Mouse (Mus musculus) ES-Bruce4 (cell line): ENCODE results near the gene Uvrag. TPM values are rescaled to one million over a fixed set of nuclear protein-coding genes. Genes with fewer than 3 reads are reported as not detected.

Experiments
- H3K27ac ChIP-seq: 2 replicates; pipeline ENCODE4 v1.5.1; 2012; ENCODE audit warnings: low read length, inconsistent platforms; ENCODE audit not compliant: insufficient read depth
- H3K27me3 ChIP-seq: 2 replicates; pipeline ENCODE4 v1.6.1; 2012; ENCODE audit warnings: mild to moderate bottlenecking, low read length, inconsistent platforms; ENCODE audit not compliant: control insufficient read depth, poor library complexity, insufficient read depth, severe bottlenecking
- H3K36me3 ChIP-seq: 2 replicates; pipeline ENCODE4 v1.6.1; 2012; ENCODE audit warnings: inconsistent platforms, mild to moderate bottlenecking, low read length, moderate library complexity; ENCODE audit not compliant: control insufficient read depth, poor library complexity, insufficient read depth, severe bottlenecking
- H3K4me1 ChIP-seq: one replicate; pipeline ENCODE4 v1.8.1; 2011; ENCODE audit warnings: low read length; ENCODE audit not compliant: control insufficient read depth, insufficient read depth
- H3K4me3 ChIP-seq: 2 replicates; pipeline ENCODE4 v1.5.1; 2011; ENCODE audit warnings: low read depth, mild to moderate bottlenecking, low read length
- H3K9ac ChIP-seq: 2 replicates; pipeline ENCODE4 v1.6.1; 2012; ENCODE audit warnings: low read depth, mild to moderate bottlenecking, inconsistent platforms; ENCODE audit not compliant: poor library complexity, severe bottlenecking
- H3K9me3 ChIP-seq: replicated peaks from 2 replicates; pipeline ENCODE4 v1.6.1; 2012; ENCODE audit warnings: mild to moderate bottlenecking, low read length, inconsistent platforms; ENCODE audit not compliant: control insufficient read depth, poor library complexity, insufficient read depth, severe bottlenecking
- CTCF ChIP-seq: IDR thresholded peaks from one replicate; pipeline ENCODE4 v1.8.1; 2011; ENCODE audit warnings: low read depth, low read length
- EP300 ChIP-seq: IDR thresholded peaks from 2 replicates; pipeline ENCODE4 v1.6.1; 2011; ENCODE audit warnings: low read depth, low read length; ENCODE audit not compliant: insufficient read depth
- POLR2A ChIP-seq: IDR thresholded peaks from one replicate; pipeline ENCODE4 v1.8.1; 2011; ENCODE audit warnings: low read length; ENCODE audit not compliant: insufficient read depth
- polyA plus RNA-seq: library from polyadenylated mRNA; stranded (reverse); fragments of >200 nt; gene quantifications from 2 replicates; pipeline ENCODE4 v1.2.4, GENCODE M21; 2011; ENCODE audit warnings: low read depth; ENCODE audit not compliant: missing spikeins, insufficient read depth, insufficient read length

The Uvrag gene
- polyA plus RNA-seq, 1 experiment = 16.9 TPM

DNA sequence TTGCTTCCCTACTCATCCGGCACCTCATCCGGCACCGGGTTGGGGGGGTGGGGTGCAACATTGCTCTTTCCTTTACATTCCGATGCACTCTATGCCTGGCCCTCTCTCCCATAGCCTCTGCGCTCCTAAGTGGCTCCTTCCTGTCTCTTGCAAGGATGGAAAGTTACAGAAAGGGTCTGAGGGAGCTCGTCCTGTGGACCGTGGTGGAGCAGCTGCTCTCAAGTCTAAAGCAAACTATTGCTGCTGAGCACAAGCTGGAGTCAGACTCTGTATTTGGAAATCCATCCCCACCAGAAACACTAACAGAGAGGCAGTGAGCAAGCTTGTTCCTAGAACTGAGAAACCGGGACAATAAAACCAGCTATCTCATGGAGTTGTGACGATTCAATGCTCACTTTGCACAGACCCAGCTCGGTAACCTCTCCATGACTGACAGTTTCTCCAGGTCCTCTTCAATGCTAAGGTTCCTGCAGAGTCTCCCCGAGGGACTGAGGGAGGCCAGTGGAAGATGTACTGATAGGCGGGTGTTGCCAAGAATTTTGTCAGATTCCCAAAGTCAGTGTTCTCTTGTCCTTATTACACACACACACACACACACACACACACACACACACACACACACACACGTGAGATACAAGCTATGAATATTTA is 975 bp downstream of the Uvrag start:
- H3K9me3 ChIP-seq = no peaks in the 10 kb centered on the region
- H3K9ac ChIP-seq = peak overlapping the region; percentile 81
- no peaks in the 10 kb centered on the region for H3K4me1 ChIP-seq
- peak overlapping the region; percentile 93 for H3K4me3 ChIP-seq
- no peaks in the 10 kb centered on the region for H3K36me3 ChIP-seq
- TF ChIP-seq POLR2A = no peak
- no peak for TF ChIP-seq CTCF
- no peak for TF ChIP-seq EP300
- no peak overlapping the region for H3K27ac ChIP-seq
- H3K27me3 ChIP-seq = no peaks in the 10 kb centered on the region

DNA sequence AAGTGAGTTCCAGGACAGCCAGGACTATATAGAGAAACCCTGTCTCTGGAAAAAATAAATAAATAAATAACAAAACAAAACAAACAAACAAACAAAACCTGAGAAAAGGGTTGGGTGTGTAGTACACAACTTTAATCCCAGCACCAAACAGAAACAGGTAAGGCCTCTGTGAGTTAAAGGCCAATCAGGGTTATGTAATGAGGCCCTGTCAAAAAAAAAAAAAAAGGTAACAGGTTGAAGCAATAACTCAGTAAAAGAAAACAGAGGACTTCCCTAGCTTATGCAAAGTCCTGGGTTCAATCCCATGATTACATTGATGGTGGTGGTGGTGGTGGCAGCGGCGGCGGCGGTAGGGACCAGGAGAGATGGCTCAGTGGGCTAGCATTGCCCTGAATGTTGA is 3.4 kb downstream of the Uvrag start:
- H3K27ac ChIP-seq = no peak overlapping the region
- no peak overlapping the region for H3K9ac ChIP-seq
- no peaks in the 10 kb centered on the region for H3K4me1 ChIP-seq
- TF ChIP-seq CTCF (no peak), POLR2A (no peak), EP300 (no peak)
- H3K9me3 ChIP-seq = no peaks in the 10 kb centered on the region
- H3K4me3 ChIP-seq = no peak overlapping the region
- no peaks in the 10 kb centered on the region for H3K27me3 ChIP-seq
- no peaks in the 10 kb centered on the region for H3K36me3 ChIP-seq

DNA sequence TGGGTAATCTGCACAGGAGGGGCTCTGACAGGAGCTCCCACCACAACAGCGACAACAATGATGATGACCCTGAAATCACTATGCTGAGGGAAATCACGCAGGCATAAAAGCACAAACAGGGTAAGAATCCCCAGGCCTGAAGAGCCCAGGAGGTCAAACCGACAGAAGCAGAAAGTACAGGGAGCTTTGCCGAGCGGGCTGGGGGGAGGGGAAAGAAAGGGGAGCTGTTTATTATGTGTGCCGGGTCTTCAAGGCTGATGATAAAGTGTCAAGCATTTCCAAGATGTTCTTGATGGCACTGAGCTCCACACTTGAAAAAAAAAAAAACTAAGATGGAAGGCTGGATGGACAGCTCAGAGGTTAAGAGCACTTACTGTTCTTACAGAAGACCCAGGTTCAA is 4.2 kb downstream of the Uvrag start:
- H3K27me3 ChIP-seq = no peaks in the 10 kb centered on the region
- H3K9me3 ChIP-seq = no peaks in the 10 kb centered on the region
- no peaks in the 10 kb centered on the region for H3K4me1 ChIP-seq
- TF ChIP-seq POLR2A (no peak), EP300 (no peak), CTCF (no peak)
- H3K27ac ChIP-seq = no peak overlapping the region
- no peak overlapping the region for H3K9ac ChIP-seq
- no peak overlapping the region for H3K4me3 ChIP-seq
- no peaks in the 10 kb centered on the region for H3K36me3 ChIP-seq

DNA sequence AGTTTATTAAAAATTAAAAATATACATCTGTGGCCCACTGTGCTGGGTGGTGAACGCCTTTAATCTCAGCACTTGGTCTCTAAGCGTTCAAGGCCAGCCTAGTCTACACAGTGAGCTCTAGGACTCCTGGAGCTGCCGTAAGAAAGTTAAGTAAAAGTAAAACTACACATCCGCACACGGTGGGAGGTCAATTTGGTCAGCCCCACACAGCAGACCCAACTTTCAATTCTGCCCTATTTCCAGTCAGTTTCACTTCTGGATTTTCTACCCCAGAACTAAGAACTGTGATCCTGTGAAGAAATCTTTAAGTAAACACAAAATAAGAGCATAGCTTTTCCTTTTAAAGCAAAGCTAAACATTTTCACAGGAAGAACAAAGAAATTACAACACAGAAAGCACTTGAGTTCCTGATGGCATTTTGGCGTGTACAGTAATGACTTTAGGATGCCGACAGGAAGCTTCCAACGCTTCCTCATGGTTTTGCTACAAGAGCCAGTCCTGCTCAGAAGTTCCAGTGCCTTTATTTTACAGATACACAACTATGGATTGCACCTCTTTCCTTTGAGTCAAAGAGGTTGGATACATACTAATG is 7.0 kb downstream of the Uvrag start:
- Histone ChIP-seq H3K36me3 (no peaks in the 10 kb centered on the region), H3K27ac (no peak overlapping the region), H3K4me3 (no peak overlapping the region), H3K9ac (no peak overlapping the region), H3K9me3 (no peaks in the 10 kb centered on the region), H3K27me3 (no peaks in the 10 kb centered on the region), H3K4me1 (no peaks in the 10 kb centered on the region)
- no peak for TF ChIP-seq CTCF
- TF ChIP-seq EP300 = no peak
- no peak for TF ChIP-seq POLR2A

DNA sequence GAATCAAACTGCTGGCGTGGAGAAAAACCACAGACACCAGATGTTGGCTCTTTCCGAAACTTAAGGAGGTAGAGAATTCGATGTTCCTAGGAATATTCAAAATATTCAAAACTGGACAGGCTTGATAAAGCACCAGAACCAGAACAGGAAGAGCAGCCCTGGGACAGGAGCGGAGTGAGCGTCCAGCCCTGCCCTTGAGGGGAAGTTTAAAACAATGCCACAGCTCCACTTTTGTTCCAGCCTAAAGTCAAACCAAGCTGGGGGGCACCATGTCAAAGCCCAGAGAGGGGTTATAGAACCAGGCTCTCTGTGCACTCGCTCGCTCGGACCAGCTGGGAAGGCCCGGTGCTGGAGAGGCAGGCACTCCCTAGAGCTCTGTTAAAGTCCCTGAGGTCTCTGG is 8.3 kb downstream of the Uvrag start:
- TF ChIP-seq POLR2A (no peak), CTCF (no peak), EP300 (no peak)
- Histone ChIP-seq H3K27me3 (no peaks in the 10 kb centered on the region), H3K36me3 (no peaks in the 10 kb centered on the region), H3K9ac (no peak overlapping the region), H3K4me3 (no peak overlapping the region), H3K9me3 (no peaks in the 10 kb centered on the region), H3K27ac (no peak overlapping the region), H3K4me1 (no peaks in the 10 kb centered on the region)

DNA sequence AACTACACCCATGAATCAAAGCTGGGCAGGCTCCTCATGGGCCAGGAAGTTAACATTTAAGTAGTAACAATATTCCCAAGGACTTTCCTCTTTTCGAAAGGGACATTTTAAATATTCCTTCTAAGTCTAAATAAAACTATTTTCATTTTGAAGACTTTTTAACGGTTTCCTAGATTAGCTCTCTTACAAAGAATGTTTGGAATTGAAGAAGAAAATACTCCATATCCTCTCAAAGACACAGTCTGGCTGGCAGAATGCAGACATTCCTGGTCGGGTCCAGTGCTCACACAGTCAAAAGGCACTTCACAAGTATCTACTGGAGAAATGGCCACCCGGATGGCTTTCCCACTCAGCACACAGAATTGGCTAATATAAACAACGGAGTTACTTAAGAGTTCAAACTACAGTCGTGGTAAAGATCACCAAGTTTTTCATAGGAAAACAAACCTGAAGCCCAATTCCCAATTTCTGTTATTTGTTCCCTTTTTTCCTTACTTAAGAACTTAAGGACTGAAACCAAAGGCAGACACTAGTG is 9.1 kb downstream of the Uvrag start:
- Histone ChIP-seq H3K9ac (no peak overlapping the region), H3K27ac (no peak overlapping the region), H3K4me1 (no peaks in the 10 kb centered on the region), H3K36me3 (no peaks in the 10 kb centered on the region), H3K27me3 (no peaks in the 10 kb centered on the region), H3K4me3 (no peak overlapping the region), H3K9me3 (no peaks in the 10 kb centered on the region)
- TF ChIP-seq POLR2A (no peak), CTCF (no peak), EP300 (no peak)
